13 mouse cellular contexts compared by ENCODE assay signal in genomic region chr15:100429959-100430565, GRCm38 (mm10). TPM values are rescaled to one million over a fixed set of nuclear protein-coding genes. Genes with fewer than 3 reads are reported as not detected.
DNase-seq lines count a peak whose midpoint lies in the region; ATAC-seq and TF ChIP-seq lines count a peak whose summit lies in the region.
"Had no signal": no experiment of that assay in that cellular context is flagged by ENCODE, and none has a peak within 500 bp of the region (broad histone marks: within the 10 kb centered on the region; RNA-seq: fewer than 3 reads in every experiment).

No protein-coding gene starts in this region.

- ATAC-seq in forebrain, embryonic 15.5 days (replicated peaks) = 0 out of 2 replicates have a peak, but pooled peaks have one; percentile 32
- ATAC-seq in forebrain, embryonic 13.5 days = no peak

- H3K27ac ChIP-seq in forebrain, embryonic 15.5 days (replicated peaks) = no peak overlapping the region
- no peak overlapping the region for H3K27ac ChIP-seq in forebrain, embryonic 13.5 days
- H3K27ac ChIP-seq: midbrain, embryonic 12.5 days had no signal

- intact Hi-C loops in left cerebral cortex, postnatal 4 days (cut with DNase I) = no loop called here
- intact Hi-C loops in left cerebral cortex, postnatal 10 days (cut with DNase I) = no loop called here

- H3K9ac ChIP-seq in forebrain, embryonic 15.5 days (replicated peaks) = no peak overlapping the region
- H3K9ac ChIP-seq in forebrain, embryonic 13.5 days = no peak overlapping the region
- H3K9ac ChIP-seq: midbrain, embryonic 12.5 days had no signal

- H3K4me2 ChIP-seq in forebrain, embryonic 15.5 days (replicated peaks) = no peak overlapping the region
- no peak overlapping the region for H3K4me2 ChIP-seq in forebrain, embryonic 13.5 days
- no peak overlapping the region for H3K4me2 ChIP-seq in myocyte (ENCODE audit: low read depth)
- H3K4me2 ChIP-seq: midbrain, embryonic 12.5 days had no signal

- 64% methylated on average over 11 of the region's 11 CpGs for WGBS in forebrain, embryonic 15.5 days
- 83% methylated on average over 11 of the region's 11 CpGs for WGBS in forebrain, embryonic 13.5 days

- no peaks in the 10 kb centered on the region for H3K79me2 ChIP-seq in myocyte (ENCODE audit: control insufficient read depth, insufficient read depth)

- peak; percentile 87 for DNase-seq in left cerebral cortex, postnatal 4 days
- no peak for DNase-seq in left cerebral cortex, postnatal 10 days (ENCODE audit: extremely low spot score in 1 of 2, low spot score in 2 of 2)
- DNase-seq in cerebellum, postnatal 25 days = peak; percentile 52 to 66
- no peak for DNase-seq in spleen, postnatal 14 days (ENCODE audit: low spot score in 2 of 2)
- no peak for DNase-seq in thymus, postnatal 4 days
- DNase-seq: spleen, adult 18-20 months; thymus, postnatal 14 days had no signal

- H3K27me3 ChIP-seq in forebrain, embryonic 15.5 days = peaks cover 7% of the 10 kb centered on the region; the same call in 1 of the 2 replicates
- peaks cover 14% of the 10 kb centered on the region for H3K27me3 ChIP-seq in forebrain, embryonic 13.5 days
- H3K27me3 ChIP-seq in myocyte (ENCODE audit: control insufficient read depth, insufficient read depth, insufficient read length) = no peaks in the 10 kb centered on the region

- H3ac ChIP-seq in myocyte (ENCODE audit: control insufficient read depth, insufficient read length) = no peak overlapping the region

- H3K4me1 ChIP-seq in forebrain, embryonic 15.5 days = no peaks in the 10 kb centered on the region
- H3K4me1 ChIP-seq in forebrain, embryonic 13.5 days = no peaks in the 10 kb centered on the region
- H3K4me1 ChIP-seq: midbrain, embryonic 12.5 days had no signal

- TF ChIP-seq POLR2A in myocyte (IDR thresholded peaks at IDR 0.05; ENCODE audit: insufficient read length, low read depth) = no peak

- no peaks in the 10 kb centered on the region for H3K36me3 ChIP-seq in forebrain, embryonic 15.5 days
- H3K36me3 ChIP-seq in forebrain, embryonic 13.5 days (ENCODE audit: poor library complexity, severe bottlenecking) = no peaks in the 10 kb centered on the region
- no peaks in the 10 kb centered on the region for H3K36me3 ChIP-seq in myocyte (ENCODE audit: control insufficient read depth, insufficient read depth)
- H3K36me3 ChIP-seq: midbrain, embryonic 12.5 days had no signal

- H3K9me3 ChIP-seq in forebrain, embryonic 15.5 days = no peaks in the 10 kb centered on the region
- H3K9me3 ChIP-seq in forebrain, embryonic 13.5 days (replicated peaks) = 0 out of 2 replicates have a peak, but pooled peaks cover 3% of the 10 kb centered on the region
- H3K9me3 ChIP-seq: midbrain, embryonic 12.5 days had no signal

- no peak overlapping the region for H3K4me3 ChIP-seq in forebrain, embryonic 15.5 days
- no peak overlapping the region for H3K4me3 ChIP-seq in forebrain, embryonic 13.5 days
- no peak overlapping the region for H3K4me3 ChIP-seq in myocyte
- H3K4me3 ChIP-seq: midbrain, embryonic 12.5 days had no signal

TF ChIP-seq in myocyte, 11 proteins besides CTCF, POLR2A, EP300 and RAD21:
- TF ChIP-seq MYOD1 (IDR thresholded peaks at IDR 0.05; ENCODE audit: control insufficient read depth in 1 of 3, insufficient read length in 2 of 3, low read depth in 2 of 3) (peak in 2 of 3 experiments; percentile 66 to 89), E2F4 (IDR thresholded peaks at IDR 0.05; ENCODE audit: insufficient read depth) (no peak), TCF3 (IDR thresholded peaks at IDR 0.05; ENCODE audit: insufficient read length, low read depth) (peak; percentile 18), MYOG (IDR thresholded peaks at IDR 0.05; ENCODE audit: control insufficient read depth in 1 of 3, insufficient read depth in 1 of 3, insufficient read length in 2 of 3, low read depth in 2 of 3) (peak; percentile 28 to 84 (median 83))

RNA-seq across cellular contexts. Expression of gene Slc11a2, which starts 5.2 kb away (rescaled TPM):
- polyA plus RNA-seq in forebrain, embryonic 15.5 days (2015; fragmentation: Nextera tagmentation; extraction: Ambion mirVana) = 22.2 and 23.5 TPM in 2 replicates
- polyA plus RNA-seq in forebrain, embryonic 13.5 days (2015; fragmentation: Nextera tagmentation; extraction: Ambion mirVana) = 21.3 and 22.1 TPM in 2 replicates
- 10 to 100 TPM; 55.9 to 61.2 TPM for total RNA-seq in left cerebral cortex, postnatal 4 days (2021)
- 10 to 100 TPM; 53.5 to 55.6 TPM for total RNA-seq in left cerebral cortex, postnatal 10 days (2021)
- polyA plus RNA-seq in myocyte (2012; fragmentation: generic; extraction: Trizol) = 48.2 TPM

RNA-seq across cellular contexts. Expression of gene Gm5475, which starts 8.1 kb away (rescaled TPM):
- 0.06 TPM in 1 of 2 replicates, not detected in the other for polyA plus RNA-seq in forebrain, embryonic 15.5 days (2015; fragmentation: Nextera tagmentation; extraction: Ambion mirVana)
- 0.06 TPM in 1 of 2 replicates, not detected in the other for polyA plus RNA-seq in forebrain, embryonic 13.5 days (2015; fragmentation: Nextera tagmentation; extraction: Ambion mirVana)
- not detected for total RNA-seq in left cerebral cortex, postnatal 4 days (2021)
- under 1 TPM in 1 of 2 experiments, not detected in 1; 0.18 TPM for total RNA-seq in left cerebral cortex, postnatal 10 days (2021)
- 0.05 TPM for polyA plus RNA-seq in myocyte (2012; fragmentation: generic; extraction: Trizol)
- total RNA-seq: left cerebral cortex, postnatal 36 days had no signal
- polyA plus RNA-seq: intestine, embryonic 14.5 days had no signal

RNA-seq across cellular contexts. Expression of gene Letmd1, which starts 38.8 kb away (rescaled TPM):
- polyA plus RNA-seq in forebrain, embryonic 15.5 days (2015; fragmentation: Nextera tagmentation; extraction: Ambion mirVana) = 51.5 and 52.3 TPM in 2 replicates
- polyA plus RNA-seq in forebrain, embryonic 13.5 days (2015; fragmentation: Nextera tagmentation; extraction: Ambion mirVana) = 44.7 and 50.3 TPM in 2 replicates
- 10 to 100 TPM; 65.8 to 70.5 TPM for total RNA-seq in left cerebral cortex, postnatal 4 days (2021)
- total RNA-seq in left cerebral cortex, postnatal 10 days (2021) = 10 to 100 TPM; 77.9 to 78.2 TPM
- 24.8 TPM for polyA plus RNA-seq in myocyte (2012; fragmentation: generic; extraction: Trizol)

Comparison
In these comparisons a context has a peak if more than half of its experiments do, and no peak if none do; other contexts are left out.
1. DNase-seq: peak in left cerebral cortex, postnatal 4 days (single experiment) and cerebellum, postnatal 25 days (2 of 2); none in left cerebral cortex, postnatal 10 days (0 of 2), spleen, postnatal 14 days (0 of 2) and thymus, postnatal 4 days (single experiment).